Mouse (Mus musculus): ENCODE measurements around the gene Rasl12. TPM values are rescaled to one million over a fixed set of nuclear protein-coding genes. Genes with fewer than 3 reads are reported as not detected.

Rasl12 gene
- polyA plus RNA-seq, 2 experiments, result 9.1 to 9.6 TPM

DNA sequence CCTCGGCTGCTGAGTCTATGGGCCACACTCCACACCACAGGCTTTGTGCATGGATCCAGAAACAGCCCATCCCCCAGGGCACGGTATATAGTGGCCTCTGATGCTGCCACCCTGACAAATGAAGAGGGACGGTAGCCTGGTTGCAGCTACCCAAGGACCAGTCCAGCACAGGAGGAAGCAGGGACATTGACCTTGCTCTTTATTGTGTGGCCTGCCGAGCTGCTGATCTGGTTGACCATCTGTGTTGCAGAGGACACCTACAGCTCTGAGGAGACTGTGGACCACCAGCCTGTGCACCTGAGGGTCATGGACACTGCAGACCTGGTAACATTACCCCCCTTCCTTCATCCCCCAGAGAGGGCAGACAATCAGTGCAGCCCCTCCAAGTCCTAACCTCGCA, 9.0 kb downstream of the Rasl12 start:
- no peak overlapping the region for H3K4me2 ChIP-seq (replicated peaks; ENCODE audit: low read depth, low read length, severe bottlenecking)
- no peak overlapping the region for H3K27ac ChIP-seq (replicated peaks; ENCODE audit: low read depth, low read length)
- no peak overlapping the region for H3K9ac ChIP-seq (ENCODE audit: low read depth, low read length, severe bottlenecking)
- no peak overlapping the region for H3K4me3 ChIP-seq (replicated peaks; ENCODE audit: low read length)
- ATAC-seq (ENCODE audit: low FRiP score, low read depth) (no peak), DNase-seq (ENCODE audit: low spot score) (no peak)
- no peaks in the 10 kb centered on the region for H3K27me3 ChIP-seq (ENCODE audit: control insufficient read depth, insufficient read depth, low read length)
- no peaks in the 10 kb centered on the region for H3K4me1 ChIP-seq (ENCODE audit: control insufficient read depth, insufficient read depth, low read length)
- no peaks in the 10 kb centered on the region for H3K9me3 ChIP-seq (ENCODE audit: control insufficient read depth, low read length)
- no peak for TF ChIP-seq POLR2A (IDR thresholded peaks at IDR 0.05; ENCODE audit: borderline replicate concordance, extremely low read depth, insufficient read depth, insufficient read length)
- 74% methylated on average over 5 of the region's 5 CpGs for WGBS
- no peaks in the 10 kb centered on the region for H3K36me3 ChIP-seq (ENCODE audit: control insufficient read depth, insufficient read depth, low read length)

DNA sequence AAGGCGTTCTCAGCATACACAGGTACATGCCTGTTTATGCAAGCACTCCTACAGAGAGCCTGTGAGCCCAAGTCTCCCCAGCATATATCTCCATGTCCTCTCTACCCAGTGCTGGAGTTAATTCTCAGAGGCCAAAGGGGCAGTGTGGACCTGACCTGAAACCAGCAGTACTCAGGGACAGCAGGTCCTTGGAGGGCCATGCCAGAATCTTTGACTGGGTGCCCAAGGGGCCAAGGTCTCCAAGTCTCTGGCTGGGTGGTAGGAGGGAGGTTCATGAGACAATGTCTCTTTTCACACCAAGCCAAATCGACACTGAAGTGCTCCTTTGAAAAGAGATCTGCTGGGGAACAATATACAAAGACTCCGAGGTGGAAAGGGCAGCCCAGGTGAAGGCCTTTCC, 9.6 kb downstream of the Rasl12 start:
- DNase-seq (ENCODE audit: low spot score), result no peak
- no peak overlapping the region for H3K27ac ChIP-seq (replicated peaks; ENCODE audit: low read depth, low read length)
- H3K4me3 ChIP-seq (replicated peaks; ENCODE audit: low read length), result no peak overlapping the region
- no peak for TF ChIP-seq POLR2A (IDR thresholded peaks at IDR 0.05; ENCODE audit: borderline replicate concordance, extremely low read depth, insufficient read depth, insufficient read length)
- H3K36me3 ChIP-seq (ENCODE audit: control insufficient read depth, insufficient read depth, low read length), result no peaks in the 10 kb centered on the region
- 82% methylated on average over 3 of the region's 3 CpGs for WGBS
- no peak overlapping the region for H3K4me2 ChIP-seq (replicated peaks; ENCODE audit: low read depth, low read length, severe bottlenecking)
- ATAC-seq (ENCODE audit: low FRiP score, low read depth), result no peak
- no peaks in the 10 kb centered on the region for H3K4me1 ChIP-seq (ENCODE audit: control insufficient read depth, insufficient read depth, low read length)
- no peaks in the 10 kb centered on the region for H3K9me3 ChIP-seq (ENCODE audit: control insufficient read depth, low read length)
- no peaks in the 10 kb centered on the region for H3K27me3 ChIP-seq (ENCODE audit: control insufficient read depth, insufficient read depth, low read length)
- H3K9ac ChIP-seq (ENCODE audit: low read depth, low read length, severe bottlenecking), result no peak overlapping the region

DNA sequence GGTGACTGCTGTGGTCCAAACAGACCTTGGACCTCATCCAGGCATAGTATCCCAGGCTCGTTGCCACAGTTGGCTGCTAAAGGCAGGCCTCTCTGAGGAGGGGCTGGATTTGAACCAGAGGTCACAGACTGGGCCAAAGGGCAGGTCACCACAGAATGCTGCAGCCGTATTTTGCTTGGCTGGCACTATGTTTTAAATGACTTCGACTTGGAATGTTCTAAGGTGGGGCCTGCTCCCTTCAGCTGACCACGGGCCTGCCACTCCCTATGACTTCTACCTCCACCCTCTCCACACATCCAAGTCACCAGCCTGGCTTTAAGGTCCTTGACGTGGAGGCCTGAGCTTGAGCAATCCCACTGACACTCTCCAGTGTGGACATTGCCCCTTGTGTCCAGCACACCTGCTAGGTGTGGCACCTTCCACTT, 10.6 kb downstream of the Rasl12 start:
- TF ChIP-seq POLR2A (IDR thresholded peaks at IDR 0.05; ENCODE audit: borderline replicate concordance, extremely low read depth, insufficient read depth, insufficient read length), result no peak
- no peak for ATAC-seq (ENCODE audit: low FRiP score, low read depth)

DNA sequence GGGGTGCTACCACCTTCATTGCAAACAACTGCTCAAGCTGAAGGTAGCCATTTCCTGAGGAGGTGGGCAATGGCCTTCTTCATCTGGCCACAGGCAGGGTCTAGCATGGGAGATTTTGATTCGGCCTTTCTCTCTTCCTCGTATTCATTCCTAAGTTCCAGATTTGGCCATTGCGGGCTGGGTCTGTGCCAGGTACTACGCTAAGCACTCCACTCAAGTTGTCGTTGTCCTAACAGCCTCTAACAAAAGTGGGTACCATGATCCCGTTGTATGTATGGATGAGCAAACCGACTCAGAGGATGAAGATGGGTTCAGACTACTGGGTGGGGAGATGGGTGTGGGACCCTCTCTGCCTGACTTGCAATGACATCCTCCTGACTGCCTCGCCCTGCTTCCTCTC, 12.1 kb downstream of the Rasl12 start:
- ATAC-seq (ENCODE audit: low FRiP score, low read depth) (no peak), DNase-seq (ENCODE audit: low spot score) (no peak)
- no peaks in the 10 kb centered on the region for H3K4me1 ChIP-seq (ENCODE audit: control insufficient read depth, insufficient read depth, low read length)
- no peak overlapping the region for H3K27ac ChIP-seq (replicated peaks; ENCODE audit: low read depth, low read length)
- no peaks in the 10 kb centered on the region for H3K9me3 ChIP-seq (ENCODE audit: control insufficient read depth, low read length)
- no peaks in the 10 kb centered on the region for H3K36me3 ChIP-seq (ENCODE audit: control insufficient read depth, insufficient read depth, low read length)
- no peak overlapping the region for H3K9ac ChIP-seq (ENCODE audit: low read depth, low read length, severe bottlenecking)
- H3K27me3 ChIP-seq (ENCODE audit: control insufficient read depth, insufficient read depth, low read length), result no peaks in the 10 kb centered on the region
- WGBS, result 93% methylated on average over 8 of the region's 8 CpGs
- no peak overlapping the region for H3K4me3 ChIP-seq (replicated peaks; ENCODE audit: low read length)
- TF ChIP-seq POLR2A (IDR thresholded peaks at IDR 0.05; ENCODE audit: borderline replicate concordance, extremely low read depth, insufficient read depth, insufficient read length), result no peak
- no peak overlapping the region for H3K4me2 ChIP-seq (replicated peaks; ENCODE audit: low read depth, low read length, severe bottlenecking)

More for the DNA sequence above, 10.6 kb downstream of the Rasl12 start:
- Histone ChIP-seq H3K4me3 (replicated peaks; ENCODE audit: low read length) (no peak overlapping the region), H3K9me3 (ENCODE audit: control insufficient read depth, low read length) (no peaks in the 10 kb centered on the region), H3K4me2 (replicated peaks; ENCODE audit: low read depth, low read length, severe bottlenecking) (no peak overlapping the region), H3K27me3 (ENCODE audit: control insufficient read depth, insufficient read depth, low read length) (no peaks in the 10 kb centered on the region), H3K27ac (replicated peaks; ENCODE audit: low read depth, low read length) (no peak overlapping the region), H3K9ac (ENCODE audit: low read depth, low read length, severe bottlenecking) (no peak overlapping the region), H3K4me1 (ENCODE audit: control insufficient read depth, insufficient read depth, low read length) (no peaks in the 10 kb centered on the region), H3K36me3 (ENCODE audit: control insufficient read depth, insufficient read depth, low read length) (no peaks in the 10 kb centered on the region)
- no peak for DNase-seq (ENCODE audit: low spot score)
- 66% methylated on average over 5 of the region's 5 CpGs for WGBS

GRCm38 (mm10) chr9:65411326-65411725, 13.0 kb downstream of the Rasl12 start:
- ATAC-seq (ENCODE audit: low FRiP score, low read depth), result no peak
- WGBS, result 60% methylated on average over 3 of the region's 3 CpGs
- no peak overlapping the region for H3K4me2 ChIP-seq (replicated peaks; ENCODE audit: low read depth, low read length, severe bottlenecking)

DNA sequence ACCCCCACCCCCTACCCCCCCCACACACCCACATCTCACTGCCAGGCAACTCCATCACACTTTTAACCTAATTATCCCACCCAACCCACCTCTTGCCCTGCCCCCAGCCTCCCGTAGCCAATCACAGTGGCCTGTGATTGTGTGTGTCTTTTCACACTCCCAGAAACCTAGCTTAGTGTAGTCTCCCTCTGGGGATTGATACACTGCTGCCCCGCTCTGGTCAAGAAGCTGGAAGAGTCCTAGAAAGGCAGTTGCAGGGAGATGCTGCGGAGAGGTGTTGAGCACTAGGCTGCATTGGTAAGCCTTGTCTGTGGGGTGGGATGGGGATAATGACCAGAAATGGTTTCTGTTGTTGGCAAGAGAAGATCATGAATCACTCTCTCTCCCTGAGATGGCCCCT, 19.4 kb downstream of the Rasl12 start:
- H3K4me3 ChIP-seq (replicated peaks; ENCODE audit: low read length), result no peak overlapping the region
- no peak for ATAC-seq (ENCODE audit: low FRiP score, low read depth)
- no peaks in the 10 kb centered on the region for H3K9me3 ChIP-seq (ENCODE audit: control insufficient read depth, low read length)
- WGBS, result 34% methylated on average over 3 of the region's 3 CpGs
- H3K27me3 ChIP-seq (ENCODE audit: control insufficient read depth, insufficient read depth, low read length), result no peaks in the 10 kb centered on the region
- no peak overlapping the region for H3K4me2 ChIP-seq (replicated peaks; ENCODE audit: low read depth, low read length, severe bottlenecking)
- no peak for TF ChIP-seq POLR2A (IDR thresholded peaks at IDR 0.05; ENCODE audit: borderline replicate concordance, extremely low read depth, insufficient read depth, insufficient read length)
- DNase-seq (ENCODE audit: low spot score), result no peak
- no peak overlapping the region for H3K9ac ChIP-seq (ENCODE audit: low read depth, low read length, severe bottlenecking)
- no peaks in the 10 kb centered on the region for H3K4me1 ChIP-seq (ENCODE audit: control insufficient read depth, insufficient read depth, low read length)
- no peaks in the 10 kb centered on the region for H3K36me3 ChIP-seq (ENCODE audit: control insufficient read depth, insufficient read depth, low read length)
- no peak overlapping the region for H3K27ac ChIP-seq (replicated peaks; ENCODE audit: low read depth, low read length)

More at GRCm38 (mm10) chr9:65411326-65411725, 13.0 kb downstream of the Rasl12 start:
- Histone ChIP-seq H3K4me1 (ENCODE audit: control insufficient read depth, insufficient read depth, low read length) (no peaks in the 10 kb centered on the region), H3K9ac (ENCODE audit: low read depth, low read length, severe bottlenecking) (no peak overlapping the region), H3K36me3 (ENCODE audit: control insufficient read depth, insufficient read depth, low read length) (no peaks in the 10 kb centered on the region), H3K27me3 (ENCODE audit: control insufficient read depth, insufficient read depth, low read length) (no peaks in the 10 kb centered on the region), H3K9me3 (ENCODE audit: control insufficient read depth, low read length) (no peaks in the 10 kb centered on the region), H3K27ac (replicated peaks; ENCODE audit: low read depth, low read length) (no peak overlapping the region), H3K4me3 (replicated peaks; ENCODE audit: low read length) (no peak overlapping the region)
- DNase-seq (ENCODE audit: low spot score), result no peak
- no peak for TF ChIP-seq POLR2A (IDR thresholded peaks at IDR 0.05; ENCODE audit: borderline replicate concordance, extremely low read depth, insufficient read depth, insufficient read length)
